Mouse (Mus musculus): ENCODE measurements around the gene Cebpa.

Cebpa gene

GRCm38 (mm10) chr7:35149616-35150433 lies 30.7 kb downstream of the Cebpa start:
- DNase-seq: no peak

- DNase-seq: no peak
Observed at GRCm38 (mm10) chr7:35150860-35151259, 31.8 kb downstream of the Cebpa start.

- no peak for DNase-seq
Observed at GRCm38 (mm10) chr7:35154449-35154848, 35.4 kb downstream of the Cebpa start.

- DNase-seq: no peak
Observed at GRCm38 (mm10) chr7:35156561-35157477, 37.7 kb downstream of the Cebpa start.

GRCm38 (mm10) chr7:35157512-35157911 lies 38.4 kb downstream of the Cebpa start:
- DNase-seq: no peak

GRCm38 (mm10) chr7:35162443-35162842 lies 43.4 kb downstream of the Cebpa start:
- no peak for DNase-seq

- DNase-seq: no peak
Observed at GRCm38 (mm10) chr7:35163600-35163999, 44.5 kb downstream of the Cebpa start.

GRCm38 (mm10) chr7:35164131-35164530 lies 45.0 kb downstream of the Cebpa start:
- no peak for DNase-seq

- DNase-seq: no peak
Observed at GRCm38 (mm10) chr7:35166988-35167387, 47.9 kb downstream of the Cebpa start.

- no peak for DNase-seq
Observed at GRCm38 (mm10) chr7:35167925-35168324, 48.8 kb downstream of the Cebpa start.

- peak; percentile 96 for DNase-seq
Observed at GRCm38 (mm10) chr7:35169341-35169740, 50.2 kb downstream of the Cebpa start.

Measured in right cerebral cortex, postnatal 4 days (tissue).